8 mouse cellular contexts compared by ENCODE assay signal in genomic region chr16:13109156-13109989, GRCm38 (mm10). TPM values are rescaled to one million over a fixed set of nuclear protein-coding genes. Genes with fewer than 3 reads are reported as not detected.
A peak's percentile ranks its signal among the peaks of the same experiment; 100 is the strongest.
DNase-seq lines count a peak whose midpoint lies in the region; ATAC-seq lines count a peak whose summit lies in the region.

Gene Ercc4, plus strand, starts transcription at chr16:13109684.

- no peaks in the 10 kb centered on the region for H3K27me3 ChIP-seq in heart, embryonic 10.5 days (ENCODE audit: insufficient read depth, poor library complexity, severe bottlenecking)
- H3K27me3 ChIP-seq in kidney, embryonic 15.5 days = no peaks in the 10 kb centered on the region

- H3K9ac ChIP-seq in kidney, embryonic 15.5 days = peak within 1 kb of the TSS; percentile 94

- peak within 1 kb of the TSS; percentile 75 for H3K4me2 ChIP-seq in kidney, embryonic 15.5 days

- H3K9me3 ChIP-seq in heart, embryonic 10.5 days = no peaks in the 10 kb centered on the region
- H3K9me3 ChIP-seq in kidney, embryonic 15.5 days (replicated peaks) = no peaks in the 10 kb centered on the region

- ATAC-seq in erythroblast, adult 5-6 weeks (replicated peaks; ENCODE audit: low FRiP score, poor library complexity, severe bottlenecking) = peak; percentile 97
- peak; percentile 99 for ATAC-seq in kidney, embryonic 15.5 days (replicated peaks; ENCODE audit: low FRiP score)
- ATAC-seq in monocyte, adult 5-6 weeks (replicated peaks; ENCODE audit: insufficient number of reproducible peaks, low FRiP score, low TSS enrichment, poor library complexity, severe bottlenecking) = peak; percentile 98

- H3K4me3 ChIP-seq in heart, embryonic 10.5 days = peak within 1 kb of the TSS; percentile 84
- peak within 1 kb of the TSS; percentile 63 for H3K4me3 ChIP-seq in kidney, embryonic 15.5 days (replicated peaks)

- H3K4me1 ChIP-seq in heart, embryonic 10.5 days = peaks cover 8% of the 10 kb centered on the region
- H3K4me1 ChIP-seq in kidney, embryonic 15.5 days = peaks cover 7% of the 10 kb centered on the region

- peak; percentile 94 for DNase-seq in B cell, adult 2 months
- DNase-seq in brain, adult 2 months (ENCODE audit: low read depth, low spot score) = peak; percentile 99
- peak; percentile 98 for DNase-seq in heart, embryonic 10.5 days (ENCODE audit: low spot score)
- DNase-seq in liver = peak; percentile 90
- peak; percentile 90 to 97 for DNase-seq in spleen, postnatal 4 days (ENCODE audit: low spot score in 2 of 2)

- WGBS in heart, embryonic 10.5 days = 1% methylated on average over 53 of the region's 53 CpGs
- WGBS in kidney, embryonic 15.5 days = 1% methylated on average over 53 of the region's 53 CpGs

- peak within 1 kb of the TSS; percentile 94 for H3K27ac ChIP-seq in heart, embryonic 10.5 days
- H3K27ac ChIP-seq in kidney, embryonic 15.5 days = peak within 1 kb of the TSS; percentile 89

- H3K36me3 ChIP-seq in heart, embryonic 10.5 days = peaks cover 26% of the 10 kb centered on the region
- H3K36me3 ChIP-seq in kidney, embryonic 15.5 days = peaks cover 26% of the 10 kb centered on the region

RNA-seq across cellular contexts. Expression of gene Ercc4, which starts in this region (rescaled TPM):
- 5.0 and 5.4 TPM in 2 replicates for total RNA-seq in erythroblast, adult 5-6 weeks (2015; ENCODE audit: low replicate concordance)
- total RNA-seq in erythroblast, adult 5-6 weeks (2017; ENCODE audit: low replicate concordance) = 1.0 and 1.8 TPM in 2 replicates
- polyA plus RNA-seq in heart, embryonic 10.5 days (2016; fragmentation: Nextera tagmentation; extraction: Ambion mirVana) = 8.9 and 9.6 TPM in 2 replicates
- polyA plus RNA-seq in kidney, embryonic 15.5 days (2015; fragmentation: Nextera tagmentation; extraction: Ambion mirVana) = 14.0 and 15.0 TPM in 2 replicates
- total RNA-seq in monocyte, adult 5-6 weeks (2017) = 9.9 to 22.0 TPM (median 13.4 TPM) in 3 replicates

Comparison
In these comparisons a context has a peak if more than half of its experiments do, and no peak if none do; other contexts are left out.
1. Peak in every context shown above with its lines: DNase-seq, ATAC-seq, H3K4me3 ChIP-seq and H3K27ac ChIP-seq.